In genomic region chr3:54054376-54054775, GRCm38 (mm10) we compare ENCODE assay signal across 25 mouse cellular contexts.
"Had no signal": no experiment of that assay in that cellular context is flagged by ENCODE, and none has a peak within 500 bp of the region (broad histone marks: within the 10 kb centered on the region; RNA-seq: fewer than 3 reads in every experiment).

No protein-coding gene starts in this region.

- H3K4me3 ChIP-seq: gastrocnemius, adult 2 months; heart, embryonic 10.5 days; heart, embryonic 12.5 days; hindbrain, embryonic 10.5 days; hindbrain, embryonic 12.5 days; intestine, embryonic 15.5 days; layer of hippocampus, adult 2 months; left cerebral cortex, adult 2 months; limb, embryonic 10.5 days; limb, embryonic 12.5 days; liver, embryonic 13.5 days; liver, embryonic 15.5 days had no signal

- H3K27me3 ChIP-seq: heart, embryonic 12.5 days; hindbrain, embryonic 12.5 days; intestine, embryonic 15.5 days; limb, embryonic 12.5 days; liver, embryonic 13.5 days; liver, embryonic 15.5 days had no signal

- DNase-seq: gastrocnemius, adult 2 months; gastrocnemius, postnatal 10 days; gastrocnemius, postnatal 25 days; heart, adult 18-20 months; heart, postnatal 10 days; heart, postnatal 4 days; kidney, adult 18-20 months; kidney, adult 8-10 months; kidney, postnatal 10 days; kidney, postnatal 25 days; kidney, postnatal 4 days; liver; liver, embryonic 13.5 days; liver, postnatal 0 days had no signal

- H3K36me3 ChIP-seq: heart, embryonic 10.5 days; heart, embryonic 12.5 days; hindbrain, embryonic 10.5 days; hindbrain, embryonic 12.5 days; intestine, embryonic 15.5 days; limb, embryonic 10.5 days; limb, embryonic 12.5 days; liver, embryonic 13.5 days; liver, embryonic 15.5 days had no signal

- H3K27ac ChIP-seq: gastrocnemius, adult 2 months; heart, embryonic 10.5 days; hindbrain, embryonic 10.5 days; hindbrain, embryonic 12.5 days; hindbrain, embryonic 14.5 days; intestine, embryonic 15.5 days; layer of hippocampus, adult 2 months; left cerebral cortex, adult 2 months; limb, embryonic 10.5 days; limb, embryonic 12.5 days; liver, embryonic 13.5 days; liver, embryonic 15.5 days had no signal

- H3K4me1 ChIP-seq: heart, embryonic 10.5 days; heart, embryonic 12.5 days; intestine, embryonic 15.5 days; limb, embryonic 10.5 days; liver, embryonic 13.5 days; liver, embryonic 15.5 days had no signal

- H3K9me3 ChIP-seq: heart, embryonic 10.5 days; heart, embryonic 12.5 days; hindbrain, embryonic 10.5 days; hindbrain, embryonic 12.5 days; intestine, embryonic 15.5 days; limb, embryonic 10.5 days; limb, embryonic 12.5 days; liver, embryonic 13.5 days; liver, embryonic 15.5 days had no signal
